Mouse (Mus musculus): ENCODE data around the gene F13a1. TPM values are rescaled to one million over a fixed set of nuclear protein-coding genes. Genes with fewer than 3 reads are reported as not detected.

The F13a1 gene
- polyA plus RNA-seq, 1 experiment from 2014 or later, result 34.4 TPM

DNA sequence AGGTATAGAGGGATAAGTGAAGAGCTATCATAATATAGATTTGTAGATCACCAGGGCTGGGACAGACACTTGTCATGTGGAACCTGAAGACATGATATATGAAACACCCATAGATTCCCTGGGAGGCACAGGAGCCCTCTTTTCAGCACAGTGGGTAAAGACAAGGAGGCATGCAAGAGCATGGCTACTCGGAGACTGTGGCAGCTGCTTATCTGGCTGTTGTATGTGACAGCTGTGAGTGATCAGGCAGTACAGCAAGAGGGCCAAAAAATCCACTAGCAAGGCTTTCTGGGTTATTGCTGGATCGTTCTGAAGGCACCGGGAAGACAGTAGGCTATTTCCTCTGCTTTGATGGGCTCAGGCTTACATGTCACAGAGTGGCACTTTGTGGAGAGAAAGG is 149.0 kb downstream of the F13a1 start:
- 94% methylated on average over 3 of the region's 3 CpGs for WGBS (ENCODE audit: missing documents)
- no peak overlapping the region for H3K27ac ChIP-seq
- no peaks in the 10 kb centered on the region for H3K36me3 ChIP-seq (ENCODE audit: inconsistent target)
- no peaks in the 10 kb centered on the region for H3K79me2 ChIP-seq (ENCODE audit: inconsistent target)
- no peak overlapping the region for H3K4me3 ChIP-seq (ENCODE audit: inconsistent target)

- Histone ChIP-seq H3K36me3 (ENCODE audit: inconsistent target) (no peaks in the 10 kb centered on the region), H3K27ac (no peak overlapping the region), H3K79me2 (ENCODE audit: inconsistent target) (no peaks in the 10 kb centered on the region), H3K4me3 (ENCODE audit: inconsistent target) (no peak overlapping the region)
- 42% methylated on average over 3 of the region's 3 CpGs for WGBS (ENCODE audit: missing documents)
Measured at GRCm38 (mm10) chr13:36896061-36896460, 154.0 kb downstream of the F13a1 start.

DNA sequence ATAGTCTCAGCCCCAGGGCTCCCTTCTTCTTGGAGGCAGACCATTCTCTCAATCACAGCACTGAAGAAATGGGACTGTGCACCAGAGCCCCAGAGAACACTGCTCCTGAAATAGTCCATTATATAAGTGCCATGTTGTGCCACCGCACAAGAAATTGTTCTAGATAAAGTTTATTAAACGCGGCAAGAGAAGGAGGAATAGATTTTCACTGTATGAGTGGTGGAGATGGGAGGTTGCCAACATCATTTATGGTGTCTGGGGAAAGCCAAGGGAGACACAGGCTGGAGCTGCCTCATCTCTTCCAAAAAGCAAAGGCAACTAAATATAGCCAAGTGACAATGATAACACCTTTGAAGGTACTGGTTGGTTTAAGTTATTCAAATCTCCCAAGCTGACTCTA is 156.3 kb downstream of the F13a1 start:
- Histone ChIP-seq H3K27ac (no peak overlapping the region), H3K79me2 (ENCODE audit: inconsistent target) (no peaks in the 10 kb centered on the region), H3K4me3 (ENCODE audit: inconsistent target) (no peak overlapping the region), H3K36me3 (ENCODE audit: inconsistent target) (no peaks in the 10 kb centered on the region)
- WGBS (ENCODE audit: missing documents), result 100% methylated on average over 3 of the region's 3 CpGs

- WGBS (ENCODE audit: missing documents), result 83% methylated on average over 1 of the region's 1 CpGs
- Histone ChIP-seq H3K79me2 (ENCODE audit: inconsistent target) (no peaks in the 10 kb centered on the region), H3K4me3 (ENCODE audit: inconsistent target) (no peak overlapping the region), H3K36me3 (ENCODE audit: inconsistent target) (no peaks in the 10 kb centered on the region), H3K27ac (no peak overlapping the region)
Measured at GRCm38 (mm10) chr13:36892216-36892615, 157.8 kb downstream of the F13a1 start.

DNA sequence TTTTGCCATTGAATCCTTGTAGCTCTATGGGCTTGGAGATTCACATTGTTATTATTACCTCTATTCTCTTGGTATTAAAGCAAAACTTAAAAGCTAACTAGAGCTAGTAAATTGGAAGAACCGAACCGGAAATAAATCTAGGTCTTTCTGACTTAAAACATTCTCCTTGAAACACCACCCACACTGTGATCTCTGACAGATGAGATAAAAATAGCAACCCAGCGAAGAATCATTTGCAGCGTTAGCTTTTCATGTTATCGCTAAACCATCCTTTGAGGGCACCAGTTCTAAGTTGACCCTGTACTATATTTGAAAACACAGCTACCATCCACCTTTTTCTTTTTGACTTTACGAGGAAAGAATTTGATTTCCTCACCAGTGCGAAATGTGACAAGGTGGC is 164.1 kb downstream of the F13a1 start:
- no peaks in the 10 kb centered on the region for H3K36me3 ChIP-seq (ENCODE audit: inconsistent target)

GRCm38 (mm10) chr13:36839111-36839510 is 210.9 kb downstream of the F13a1 start:
- 92% methylated on average over 3 of the region's 3 CpGs for WGBS (ENCODE audit: missing documents)
- Histone ChIP-seq H3K4me3 (ENCODE audit: inconsistent target) (no peak overlapping the region), H3K27ac (no peak overlapping the region), H3K79me2 (ENCODE audit: inconsistent target) (no peaks in the 10 kb centered on the region), H3K36me3 (ENCODE audit: inconsistent target) (no peaks in the 10 kb centered on the region)

More for the DNA sequence above, 164.1 kb downstream of the F13a1 start:
- 87% methylated on average over 7 of the region's 7 CpGs for WGBS (ENCODE audit: missing documents)
- H3K4me3 ChIP-seq (ENCODE audit: inconsistent target), result no peak overlapping the region
- no peak overlapping the region for H3K27ac ChIP-seq
- H3K79me2 ChIP-seq (ENCODE audit: inconsistent target), result no peaks in the 10 kb centered on the region

Data from macrophage (primary cell).